Mouse (Mus musculus): ENCODE results near the gene Faap20.

Faap20 gene

DNA sequence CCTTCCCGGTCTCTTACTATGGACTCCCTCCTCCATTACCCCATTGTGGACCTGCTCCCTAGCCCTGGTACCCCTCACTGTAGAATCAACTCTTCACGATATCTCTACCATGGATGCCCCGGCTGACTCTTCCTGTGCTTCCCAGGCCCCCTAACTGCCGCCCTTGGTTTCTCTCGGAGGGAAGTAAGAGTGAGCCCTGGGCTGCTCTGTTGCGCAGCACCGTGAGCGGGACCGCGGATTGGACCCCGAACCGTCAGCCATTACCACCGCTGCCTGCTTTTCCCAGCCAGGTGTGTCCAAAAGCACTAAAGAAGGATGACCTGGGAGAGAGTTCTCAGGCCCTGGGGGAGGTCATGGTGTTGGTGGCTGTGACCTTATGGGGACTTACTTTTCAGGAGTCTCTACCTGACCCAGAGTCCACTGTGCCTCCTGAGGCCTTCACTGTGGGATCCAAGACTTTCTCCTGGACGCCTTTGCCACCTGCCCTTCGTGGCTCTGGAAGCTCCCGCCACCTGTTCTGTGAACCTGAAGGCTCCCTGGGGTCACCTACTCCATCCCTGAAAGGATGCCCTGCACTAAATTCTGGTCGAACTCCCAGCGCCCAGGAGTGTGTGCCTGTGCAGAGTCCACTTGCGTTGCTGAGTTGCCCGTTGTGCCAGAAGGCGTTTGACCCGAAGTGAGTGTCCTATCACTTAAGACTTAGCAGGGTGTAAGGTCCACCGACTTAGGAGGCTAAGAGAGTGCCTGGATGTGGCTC is 937 bp downstream of the Faap20 start:
- DNase-seq = peak; percentile 88

DNA sequence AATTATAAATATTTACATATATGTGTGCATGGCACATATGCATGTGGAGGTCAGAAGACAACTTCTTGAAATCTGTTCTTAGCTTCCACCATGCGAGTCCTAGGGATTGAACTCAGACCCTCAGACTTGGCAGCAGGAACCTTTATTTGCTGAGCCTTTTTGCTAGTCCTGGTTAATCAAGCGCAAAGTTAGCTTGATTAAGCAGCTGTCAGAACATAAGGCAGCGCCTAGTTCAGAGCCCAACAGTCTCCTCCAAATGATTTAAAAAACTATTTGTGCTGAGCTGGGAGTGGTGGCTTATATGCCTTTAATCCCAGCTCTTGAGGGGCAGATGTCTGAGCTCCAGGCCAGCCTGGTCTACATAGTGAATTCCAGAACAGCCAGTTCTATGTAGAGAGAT is 1.5 kb downstream of the Faap20 start:
- no peak for DNase-seq

DNA sequence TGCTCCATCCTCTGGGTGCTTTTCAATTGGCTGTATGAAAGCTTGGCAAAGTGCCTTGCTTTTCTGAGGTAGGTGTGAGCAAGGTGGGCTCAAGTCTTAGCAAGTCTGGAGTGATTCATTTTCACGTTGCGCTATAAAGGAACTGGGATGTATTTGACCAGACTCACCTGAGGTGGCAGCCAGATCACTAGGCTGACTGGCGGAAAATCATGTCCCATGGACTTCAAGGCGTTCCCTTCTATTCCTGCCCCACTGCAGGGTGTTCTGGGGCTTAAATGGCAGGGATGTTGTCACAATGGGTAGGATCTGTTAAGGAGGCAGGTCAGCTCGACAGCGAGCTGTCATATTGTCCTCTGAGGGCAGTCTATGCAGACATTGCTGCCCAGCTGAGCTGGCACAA is 2.7 kb downstream of the Faap20 start:
- DNase-seq = no peak

DNA sequence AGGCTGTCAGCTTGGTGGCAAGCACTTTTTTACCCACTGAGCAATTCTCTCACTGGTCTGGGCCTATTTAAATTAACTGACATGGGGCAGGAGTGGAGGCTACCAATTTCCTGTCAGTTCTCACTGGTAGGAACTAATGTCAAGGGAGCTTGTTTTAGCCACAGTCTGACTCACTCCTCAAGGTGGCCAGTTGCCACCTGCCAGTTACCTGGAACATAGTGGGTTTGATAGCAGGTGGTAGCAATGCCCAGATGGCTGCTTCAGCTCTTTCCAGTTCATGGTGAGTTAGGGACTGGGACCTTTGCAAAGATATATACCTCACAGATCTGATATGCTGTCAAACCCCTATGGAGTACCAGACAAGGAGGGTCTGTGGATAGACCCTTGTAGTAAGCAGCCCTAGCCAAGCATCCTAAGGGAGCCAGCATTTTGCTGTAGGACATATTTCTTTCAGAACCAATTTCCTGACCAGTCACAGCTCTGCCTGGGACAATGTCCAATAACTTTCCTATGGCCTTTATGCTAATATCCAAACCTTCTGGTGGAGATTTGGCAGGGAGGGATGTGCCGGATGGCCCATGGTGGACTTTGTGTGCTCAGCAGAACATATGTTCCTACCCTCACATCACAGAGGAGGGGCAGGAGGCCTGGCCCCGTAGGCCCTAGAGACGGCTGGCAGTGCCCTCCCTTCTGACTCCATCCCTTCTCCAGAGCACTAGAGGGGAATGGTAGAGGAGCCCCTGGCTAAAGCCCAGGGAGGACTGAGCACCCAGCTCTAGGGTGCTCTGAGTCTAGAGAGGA is 15.1 kb downstream of the Faap20 start:
- DNase-seq = no peak

DNA sequence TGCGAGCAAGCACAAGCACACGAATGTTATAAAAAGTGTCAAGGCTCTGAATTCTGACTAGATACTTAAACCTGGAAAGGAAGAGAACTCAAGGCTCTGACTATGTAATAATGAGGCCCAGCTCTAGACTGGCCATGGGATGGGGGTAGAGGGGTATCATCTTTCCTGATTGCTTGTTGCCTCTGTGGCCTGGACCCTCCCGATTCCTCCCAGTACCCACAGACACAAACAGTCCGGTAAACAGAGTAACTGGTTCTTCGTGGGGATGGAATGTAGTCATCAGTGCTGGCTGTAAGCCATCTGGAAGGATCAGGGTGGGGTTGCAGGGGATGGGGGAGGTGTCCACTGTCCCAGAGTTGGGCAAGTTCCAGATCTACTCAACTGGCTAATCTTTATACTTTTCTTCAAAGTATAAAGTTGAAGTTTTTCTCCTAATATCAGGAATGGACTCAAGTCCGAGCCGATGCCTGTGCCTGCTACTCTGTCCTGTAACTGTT is 17.5 kb downstream of the Faap20 start:
- peak; percentile 32 for DNase-seq

DNA sequence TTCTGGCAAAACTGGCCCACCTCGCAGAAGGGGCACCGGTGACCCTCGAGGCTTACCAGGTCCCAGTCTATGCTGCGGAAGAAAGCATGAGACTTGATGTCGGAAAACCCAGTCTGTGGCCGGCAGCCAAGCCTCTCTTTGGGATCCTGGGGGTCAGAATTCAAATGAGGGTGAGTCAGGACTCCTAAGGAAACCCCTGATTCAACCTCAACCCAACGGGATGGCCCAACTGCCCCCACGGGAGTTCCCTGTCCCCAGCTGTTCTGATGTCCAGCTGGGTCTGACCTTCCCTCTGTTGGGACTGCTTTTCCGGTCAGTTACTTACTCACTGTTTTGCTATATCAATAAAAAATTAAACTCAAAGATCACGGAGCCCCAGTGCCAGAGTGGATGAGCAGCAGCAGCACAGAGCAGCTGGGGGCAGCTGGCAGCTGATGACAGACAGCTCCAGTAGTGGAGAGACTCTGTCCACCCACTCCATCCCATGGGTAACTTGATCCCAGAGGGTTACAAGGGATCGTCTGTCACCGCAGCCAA is 18.1 kb downstream of the Faap20 start:
- DNase-seq = peak; percentile 37

DNA sequence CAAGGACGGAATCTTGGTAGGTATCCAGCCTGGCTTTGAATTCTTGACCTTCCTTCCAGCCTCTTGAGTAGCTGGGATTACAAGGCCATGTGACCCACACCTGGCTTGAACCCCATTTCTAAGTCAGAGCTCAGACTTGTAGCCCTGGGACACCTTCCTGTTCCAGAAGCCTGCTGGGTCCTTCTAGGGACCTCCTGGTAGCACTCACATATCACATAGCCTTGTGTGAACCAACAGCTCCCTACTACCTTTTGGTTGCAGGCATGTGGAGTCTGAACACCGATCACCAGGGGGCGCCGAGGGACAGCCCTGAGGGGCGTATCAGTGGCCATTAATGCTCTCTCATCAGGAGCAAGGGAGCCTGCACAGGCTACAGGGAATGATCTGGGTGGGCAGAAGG is 18.8 kb downstream of the Faap20 start:
- peak; percentile 75 for DNase-seq

DNA sequence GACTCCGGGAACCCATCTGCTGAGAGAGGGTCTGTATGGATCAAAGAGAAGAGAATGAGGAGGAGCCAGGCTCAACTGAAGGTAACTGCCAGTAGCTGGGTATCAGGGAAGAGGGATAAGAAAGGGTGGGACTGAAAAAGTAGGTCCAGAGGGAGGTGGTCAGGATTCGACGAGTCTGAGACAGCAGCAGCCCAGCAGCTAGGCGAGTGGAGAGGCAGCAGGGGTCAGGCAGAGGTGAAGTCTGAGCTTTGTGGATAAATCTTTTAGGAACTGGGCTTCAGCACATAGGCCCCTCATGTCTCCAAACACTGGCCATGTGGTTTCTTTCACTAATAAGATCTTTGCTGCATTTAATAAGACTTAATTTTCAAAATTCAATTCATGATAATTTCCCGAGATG is 24.8 kb downstream of the Faap20 start:
- no peak for DNase-seq

DNA sequence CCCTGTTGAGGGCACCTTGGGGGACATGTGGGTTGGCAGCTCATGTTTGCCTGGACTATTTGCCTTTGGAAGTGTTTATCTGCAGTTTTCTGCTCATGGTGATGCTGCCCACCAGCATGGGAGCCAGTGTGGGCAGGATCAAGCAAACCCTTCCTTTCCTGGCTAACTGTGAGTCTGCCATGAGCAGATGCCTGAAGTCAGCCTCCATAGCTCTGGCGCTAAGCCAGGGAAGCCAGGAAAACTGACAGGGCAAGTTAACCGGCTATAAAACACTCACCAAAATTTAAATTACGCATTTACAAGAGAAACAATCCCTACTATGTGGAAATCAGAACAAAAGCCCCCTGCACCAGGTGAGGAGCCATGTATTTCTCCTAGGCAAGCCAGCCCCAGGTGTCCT is 25.2 kb downstream of the Faap20 start:
- DNase-seq = no peak

DNA sequence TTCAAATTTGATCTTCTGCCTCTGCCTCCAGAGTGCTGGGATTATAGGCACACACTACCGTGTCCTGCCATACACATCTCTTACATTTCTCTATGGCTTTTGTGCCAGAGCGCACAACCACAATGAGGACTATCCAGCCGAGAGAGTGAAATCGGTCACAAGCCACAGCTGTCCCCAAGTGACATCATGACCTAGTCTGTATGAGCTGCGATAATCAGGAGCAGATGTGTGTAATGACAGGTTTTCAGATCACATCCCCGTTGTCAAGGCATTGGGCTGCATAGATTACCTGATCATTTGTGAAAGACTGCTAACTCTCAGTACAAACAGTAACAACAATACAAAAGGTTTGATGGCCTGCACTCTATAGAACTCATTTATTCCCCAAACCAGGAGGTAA is 28.4 kb downstream of the Faap20 start:
- DNase-seq = no peak

DNA sequence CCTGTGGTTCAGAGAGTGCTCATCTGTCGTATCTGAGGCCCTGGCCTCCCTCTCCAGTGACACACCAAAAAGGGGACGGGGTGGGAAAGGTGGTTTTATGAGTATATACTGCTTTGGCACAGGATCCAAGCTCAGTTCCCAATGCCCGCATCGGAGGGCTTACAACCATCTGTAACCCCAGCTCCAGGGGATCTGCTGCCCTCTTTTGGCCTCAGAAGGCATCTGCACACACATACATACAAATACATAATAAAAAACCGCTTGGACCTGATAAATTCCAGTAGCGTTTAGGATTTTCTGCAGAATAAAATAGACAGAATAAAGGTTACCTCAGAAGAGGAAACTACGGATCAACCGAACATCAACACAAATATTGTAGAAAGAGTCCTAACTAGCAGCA is 29.5 kb downstream of the Faap20 start:
- no peak for DNase-seq

DNA sequence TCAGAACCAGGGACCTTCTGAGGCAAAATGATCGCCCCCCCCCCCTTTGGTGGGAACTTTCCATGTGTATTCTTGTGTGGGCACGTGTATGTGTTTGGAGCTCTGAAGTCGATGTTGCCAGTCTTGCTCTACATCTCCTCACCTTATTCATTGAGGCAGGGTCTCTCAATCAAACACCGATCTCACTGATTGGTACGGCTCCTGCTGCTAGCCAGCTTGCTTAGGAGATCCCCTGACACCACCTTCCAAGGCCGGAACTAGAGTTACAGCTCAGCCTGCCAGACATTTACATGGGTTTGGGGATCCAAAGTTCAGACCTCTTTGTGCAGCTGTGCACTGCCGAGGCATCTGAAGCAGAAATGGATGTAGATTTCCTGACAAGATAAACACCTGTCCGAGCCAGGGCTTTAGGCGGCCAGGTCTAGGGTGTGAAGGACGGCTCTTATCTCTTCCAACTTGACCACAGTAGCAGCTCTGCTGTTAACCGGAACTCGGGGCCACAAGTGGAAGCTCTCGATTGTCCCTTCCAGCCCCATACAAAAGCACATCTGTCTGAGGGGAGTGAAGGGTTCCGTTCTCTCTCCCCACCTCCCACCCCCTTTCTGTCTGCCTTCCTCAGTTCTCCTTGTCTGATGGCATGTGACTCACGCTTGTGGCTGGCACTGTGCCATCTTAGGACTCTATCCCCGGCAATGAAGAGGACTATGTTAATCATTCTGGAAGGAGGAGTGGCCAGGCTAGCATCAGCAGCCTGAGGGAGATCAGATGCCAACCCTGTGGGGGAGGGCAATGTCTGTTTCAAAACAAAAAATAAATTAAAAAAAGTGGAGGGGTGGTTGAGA is 30.5 kb downstream of the Faap20 start:
- peak; percentile 77 for DNase-seq

DNA sequence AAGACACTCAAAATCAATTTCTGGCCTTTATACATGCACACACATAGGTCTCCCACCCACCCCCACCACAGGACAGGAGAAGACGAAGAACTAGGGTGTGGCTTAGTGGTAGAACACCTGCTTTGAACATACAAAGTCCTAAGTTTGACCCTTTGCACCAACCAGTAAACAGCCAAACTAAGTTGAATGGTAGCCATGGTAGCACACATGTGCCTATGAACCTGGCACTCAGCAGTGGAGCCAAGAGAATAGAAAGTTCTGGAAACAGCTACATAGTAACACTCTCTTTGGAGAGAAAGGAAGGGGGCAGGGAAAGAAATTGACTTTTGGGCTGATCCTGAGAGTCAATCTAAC is 31.1 kb downstream of the Faap20 start:
- peak; percentile 61 for DNase-seq

DNA sequence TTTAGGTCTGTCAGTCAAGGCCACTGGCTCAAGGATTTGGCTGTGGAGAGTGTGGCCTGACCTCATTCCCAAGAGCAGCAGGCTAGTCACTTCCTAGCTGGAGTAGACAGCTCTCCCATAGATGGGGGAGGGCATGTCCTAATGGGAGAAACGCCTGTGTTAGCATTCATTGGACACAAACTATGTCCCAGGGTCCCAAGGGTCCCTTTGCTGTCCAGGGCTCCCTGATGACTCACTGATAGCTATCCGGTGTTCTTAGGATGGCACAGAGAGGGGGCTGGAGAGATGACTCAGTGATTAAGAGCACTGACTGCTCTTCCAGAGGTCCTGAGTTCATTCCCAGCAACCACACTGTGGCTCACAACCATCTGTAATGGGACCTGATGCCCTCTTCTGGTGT is 31.6 kb downstream of the Faap20 start:
- no peak for DNase-seq

DNA sequence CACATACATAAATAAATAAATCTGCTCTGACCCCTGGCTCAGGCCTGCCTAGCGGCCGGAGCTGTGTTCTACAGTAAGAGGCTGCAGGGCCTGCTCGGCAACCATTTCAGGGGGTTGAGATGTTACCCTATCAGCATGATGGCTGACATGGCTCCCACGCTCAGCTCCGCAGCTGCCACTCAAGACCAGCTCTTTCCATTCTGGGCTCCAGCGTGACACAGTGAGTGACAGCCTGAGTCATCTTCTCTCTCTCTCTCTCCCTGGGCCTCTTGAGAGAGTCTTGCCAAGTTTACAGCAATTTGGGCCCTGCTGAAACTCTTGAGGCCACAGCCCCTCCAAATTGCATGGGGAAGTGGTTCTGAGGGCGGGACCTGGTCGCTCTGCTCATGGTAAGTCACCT is 32.0 kb downstream of the Faap20 start:
- DNase-seq = no peak

DNA sequence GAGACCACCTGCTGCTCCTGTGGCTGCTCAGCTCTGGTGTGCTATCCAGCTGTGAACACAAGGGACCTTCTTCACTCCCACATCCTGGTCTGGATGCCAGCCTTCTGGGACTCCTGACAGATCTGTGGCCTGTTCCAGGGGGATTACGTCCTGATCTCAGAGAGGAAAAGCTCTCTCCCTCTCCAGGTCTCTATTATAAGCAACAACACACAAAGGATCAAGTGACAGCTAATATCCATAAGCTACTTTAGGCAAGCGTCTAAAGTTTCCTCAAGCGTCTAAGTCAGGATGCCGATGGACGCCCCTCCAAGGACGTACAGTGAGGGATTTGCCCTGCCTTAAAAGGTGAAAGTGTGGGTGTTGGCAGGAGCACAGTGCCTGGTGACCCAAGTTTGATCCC is 32.6 kb downstream of the Faap20 start:
- no peak for DNase-seq

DNA sequence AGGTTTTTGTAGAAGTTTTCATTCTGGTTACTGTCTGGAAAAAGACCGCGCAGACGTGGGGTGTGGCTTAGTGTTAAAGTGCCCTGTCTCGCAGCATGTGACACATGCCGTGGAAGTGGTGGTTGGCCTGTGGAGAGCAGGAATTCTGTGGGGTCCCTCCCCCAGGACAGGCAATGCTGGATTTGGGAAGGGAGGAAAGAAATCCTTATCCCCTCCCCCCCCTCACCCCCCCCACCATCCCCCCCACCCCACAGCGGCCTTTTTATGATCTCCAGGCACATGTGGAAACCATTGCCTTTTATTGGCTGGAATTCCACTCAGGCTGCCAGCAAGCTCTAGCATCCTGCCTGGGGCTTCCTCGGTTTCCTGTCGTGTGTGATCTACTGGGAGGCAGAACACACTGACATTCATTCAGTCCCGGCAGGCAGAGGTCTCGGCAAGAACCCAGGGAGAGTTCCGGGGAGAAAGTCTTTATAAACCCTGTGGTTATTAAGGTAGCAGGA is 33.5 kb downstream of the Faap20 start:
- peak; percentile 22 for DNase-seq

DNA sequence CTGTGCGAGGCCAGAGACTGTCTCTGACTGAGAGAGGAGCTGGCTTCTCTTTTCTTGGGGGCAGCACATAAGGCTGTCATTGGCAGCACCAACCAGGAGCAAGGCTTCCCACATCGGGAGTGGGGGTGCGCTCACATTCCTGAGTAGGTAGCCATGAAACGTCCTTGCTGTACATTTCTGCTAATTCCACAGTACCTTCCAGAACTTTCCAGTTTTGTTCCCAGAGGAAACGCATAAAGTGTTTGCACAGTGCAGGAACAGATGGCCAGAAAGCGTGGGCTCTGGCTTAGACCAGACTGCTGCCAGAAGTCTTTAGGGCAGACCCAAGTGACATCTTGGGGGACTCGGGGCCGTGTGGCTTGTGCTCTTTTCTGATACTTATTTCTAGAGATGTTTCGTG is 34.0 kb downstream of the Faap20 start:
- no peak for DNase-seq

DNA sequence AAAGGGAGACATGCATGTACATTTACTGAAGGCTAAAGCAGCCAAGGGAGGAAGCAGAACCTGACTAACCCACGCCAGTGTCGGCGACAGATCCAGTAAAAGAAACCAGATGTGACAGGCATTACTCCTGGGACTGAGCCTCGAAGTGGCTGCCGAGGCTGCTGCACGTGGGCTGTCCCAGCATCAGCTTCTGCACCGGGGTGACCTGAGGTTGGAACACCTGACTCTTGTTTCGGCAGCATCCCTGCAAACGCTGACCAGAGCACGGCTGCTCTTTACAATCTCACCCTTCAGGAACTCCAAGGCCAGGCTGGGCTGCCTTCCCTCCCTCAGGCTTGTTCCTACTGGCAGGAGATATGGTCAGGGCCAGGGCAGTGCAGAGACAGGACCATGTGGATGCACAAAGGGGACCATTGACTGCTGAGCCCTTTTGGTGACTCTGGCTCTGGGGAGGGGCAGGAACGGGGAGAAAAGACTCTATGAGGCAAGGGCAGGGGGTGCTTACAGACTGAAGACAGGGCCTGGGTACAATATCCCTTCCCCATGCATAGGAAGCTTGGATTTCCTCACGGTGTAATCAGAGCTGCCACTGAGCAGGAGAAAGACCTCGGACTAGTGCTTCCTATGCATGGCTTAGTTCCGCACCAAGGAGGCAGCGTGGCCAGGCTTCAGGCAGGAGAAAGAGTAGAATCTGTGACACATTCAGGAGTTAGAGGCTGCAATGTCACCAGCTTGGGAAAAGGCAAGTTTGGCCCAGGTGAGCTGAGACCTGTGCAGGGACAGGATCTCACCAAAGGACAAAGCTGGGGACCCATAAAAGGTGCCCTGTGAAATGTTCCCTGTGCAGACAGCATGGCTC is 35.1 kb downstream of the Faap20 start:
- no peak for DNase-seq

DNA sequence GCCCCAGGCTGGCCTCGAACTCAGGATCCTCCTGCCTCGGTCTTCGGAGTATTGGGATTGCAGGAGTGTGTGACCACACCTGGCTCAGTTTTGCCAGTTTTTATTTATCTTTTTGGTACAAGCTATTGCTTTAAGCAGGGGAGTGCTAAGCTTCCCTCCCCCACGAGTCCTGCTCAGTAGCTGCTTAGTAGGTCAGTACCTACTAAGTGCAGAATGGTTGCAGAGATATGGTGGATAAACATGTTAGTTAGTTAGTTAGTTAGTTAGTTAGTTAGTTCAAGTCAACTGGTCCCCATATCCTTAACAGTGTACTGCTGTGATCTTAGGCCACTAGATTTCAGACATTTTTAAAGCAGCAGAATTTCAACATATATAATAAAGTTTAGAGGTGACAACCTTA is 36.5 kb downstream of the Faap20 start:
- no peak for DNase-seq

DNA sequence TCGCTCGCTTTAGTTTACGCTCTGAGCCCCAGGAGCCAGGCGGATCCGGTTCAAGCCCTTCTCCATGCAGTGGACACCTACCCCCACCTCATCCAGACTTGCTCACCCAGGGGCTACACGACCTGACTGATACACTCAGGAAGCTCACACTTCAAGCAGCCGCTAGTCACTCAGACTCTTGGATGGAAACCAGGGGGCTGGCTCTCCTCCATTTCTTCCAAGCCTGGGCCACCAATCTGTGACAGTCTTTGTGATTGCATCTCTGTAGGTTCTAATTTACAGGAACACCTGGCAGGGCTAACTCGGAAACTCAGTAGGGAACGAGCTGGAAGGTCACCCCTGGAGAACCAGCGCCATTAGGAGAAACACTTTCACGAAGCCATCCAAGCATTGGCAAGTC is 38.1 kb downstream of the Faap20 start:
- no peak for DNase-seq

DNA sequence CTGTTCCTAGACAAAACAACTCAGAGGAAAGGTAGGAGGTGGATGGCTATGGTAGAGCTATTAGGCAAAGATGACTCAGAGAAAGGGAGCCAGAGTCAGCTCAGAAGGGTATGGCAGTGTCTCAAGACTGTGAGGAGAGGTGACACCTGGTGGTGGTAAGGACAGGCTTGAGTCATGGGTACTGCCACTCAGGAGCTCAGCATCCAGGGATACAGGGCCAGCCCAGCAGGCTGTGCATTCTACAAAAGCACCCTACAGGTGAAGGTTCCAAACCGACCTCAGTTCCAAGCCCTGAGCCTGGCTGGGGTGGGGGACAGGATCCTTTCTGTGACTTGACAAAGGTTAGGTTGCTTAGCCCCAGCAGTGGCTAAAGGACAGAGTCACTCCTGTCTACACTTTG is 39.0 kb downstream of the Faap20 start:
- DNase-seq = no peak
